Comparison of ENCODE assay signal across 21 mouse cellular contexts in the genomic region with DNA sequence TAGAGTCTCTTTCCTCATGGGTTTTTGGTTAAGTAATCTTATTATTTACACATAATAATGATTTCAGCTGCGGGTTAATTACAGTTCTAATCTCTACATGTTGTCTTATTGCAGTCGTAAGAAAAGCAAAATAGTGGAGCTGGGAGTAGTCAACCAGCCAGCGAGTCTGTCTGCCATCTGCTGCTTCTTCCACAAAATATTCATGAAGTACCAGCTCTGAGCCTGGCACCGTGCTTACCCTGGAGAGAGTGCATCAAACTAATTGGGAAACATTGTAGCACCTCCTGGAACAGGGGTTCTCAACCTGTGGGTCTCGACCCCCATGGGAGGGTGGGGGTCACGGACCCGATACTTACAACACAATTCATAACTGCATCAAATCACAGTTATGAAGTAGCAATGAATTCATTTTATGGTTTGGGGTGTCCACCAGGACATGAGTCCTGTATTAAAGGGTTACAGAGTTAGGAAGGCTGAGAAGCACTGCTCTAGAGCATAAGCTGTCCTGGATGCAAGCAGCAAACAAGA.
DNase-seq lines count a peak whose midpoint lies in the region; ATAC-seq and TF ChIP-seq lines count a peak whose summit lies in the region.
"Had no signal": no experiment of that assay in that cellular context is flagged by ENCODE, and none has a peak within 500 bp of the region (broad histone marks: within the 10 kb centered on the region; RNA-seq: fewer than 3 reads in every experiment).

No protein-coding gene starts in this region.

- in situ Hi-C loops in ES-E14 (cut with MboI; ENCODE audit: low sequenced_read_pairs in 2 of 2, unreplicated experiment in 2 of 2): no loop called here

- no peak overlapping the region for H3K4me3 ChIP-seq in left cerebral cortex, adult 2 months
- no peak overlapping the region for H3K4me3 ChIP-seq in ES-E14 (ENCODE audit: insufficient read depth in 1 of 2, low read depth in 1 of 2, low read length in 2 of 2, poor library complexity in 1 of 2, severe bottlenecking in 1 of 2)
- H3K4me3 ChIP-seq: embryonic facial prominence, embryonic 10.5 days; hindbrain, embryonic 10.5 days; limb, embryonic 10.5 days; megakaryocyte, embryonic 14.5 days had no signal

- no peak overlapping the region for H3K9ac ChIP-seq in ES-E14 (ENCODE audit: insufficient read depth, low read depth, low read length, poor library complexity, severe bottlenecking)

- no peaks in the 10 kb centered on the region for H3K9me3 ChIP-seq in ES-E14 (ENCODE audit: control insufficient read depth, insufficient read depth, low read depth, low read length)
- H3K9me3 ChIP-seq: embryonic facial prominence, embryonic 10.5 days; hindbrain, embryonic 10.5 days; limb, embryonic 10.5 days had no signal

- H3K36me3 ChIP-seq in ES-E14 (ENCODE audit: control insufficient read depth, insufficient read depth, low read length, poor library complexity, severe bottlenecking): no peaks in the 10 kb centered on the region
- H3K36me3 ChIP-seq: embryonic facial prominence, embryonic 10.5 days; hindbrain, embryonic 10.5 days; limb, embryonic 10.5 days had no signal

- intact Hi-C loops in left cerebral cortex, postnatal 25 days (cut with DNase I): loop anchor here (10.0 kb wide), 1 partner anchor 136 kb away; no protein-coding TSS in a partner anchor
- intact Hi-C loops in left cerebral cortex, adult 2 months (cut with DNase I): no loop called here

- DNase-seq in cerebellum, postnatal 10 days: peak; percentile 41 to 57
- DNase-seq in cerebellum, adult 11-12 months: no peak
- peak; percentile 17 to 51 for DNase-seq in left cerebral cortex, postnatal 25 days (ENCODE audit: low spot score in 2 of 2)
- no peak for DNase-seq in left cerebral cortex, adult 2 months (ENCODE audit: extremely low spot score in 1 of 2, low spot score in 2 of 2)
- DNase-seq in ES-E14 (ENCODE audit: low read depth, low spot score): no peak
- peak; percentile 26 to 56 for DNase-seq in layer of hippocampus, adult 8-10 months (ENCODE audit: low spot score in 2 of 2)
- no peak for DNase-seq in adrenal gland, postnatal 36 days
- DNase-seq: adrenal gland, adult 8-10 months; cerebellum, adult 11 months; gastrocnemius, postnatal 14 days; kidney, adult 11 months; lung, adult 2 months; retina, postnatal 1 day; thymus, adult 2 months had no signal

- ATAC-seq in granulocyte monocyte progenitor cell, adult 5-6 weeks (replicated peaks; ENCODE audit: poor library complexity, severe bottlenecking): no peak
- ATAC-seq: Patski had no signal

- no peak overlapping the region for H3K27ac ChIP-seq in left cerebral cortex, adult 2 months
- no peak overlapping the region for H3K27ac ChIP-seq in ES-E14 (ENCODE audit: insufficient read depth, low read depth, low read length, poor library complexity, severe bottlenecking)
- H3K27ac ChIP-seq: embryonic facial prominence, embryonic 10.5 days; hindbrain, embryonic 10.5 days; kidney, postnatal 0 days; limb, embryonic 10.5 days had no signal

- TF ChIP-seq CTCF in left cerebral cortex, adult 2 months (IDR thresholded peaks at IDR 0.05): no peak

- H3K4me1 ChIP-seq in ES-E14 (ENCODE audit: control insufficient read depth in 2 of 2, insufficient read depth in 2 of 2, low read length in 2 of 2, poor library complexity in 1 of 2): no peaks in the 10 kb centered on the region
- H3K4me1 ChIP-seq: embryonic facial prominence, embryonic 10.5 days; hindbrain, embryonic 10.5 days; limb, embryonic 10.5 days had no signal

TF ChIP-seq in ES-E14, 5 proteins besides CTCF, POLR2A, EP300 and RAD21:
- TF ChIP-seq CHD2 (IDR thresholded peaks at IDR 0.05; ENCODE audit: low read depth, low read length): peak; percentile 72
- no peak for TF ChIP-seq ZNF384 (IDR thresholded peaks at IDR 0.05; ENCODE audit: low read depth, low read length)

Comparison
In these comparisons a context has a peak if more than half of its experiments do, and no peak if none do; other contexts are left out.
1. DNase-seq: peak in cerebellum, postnatal 10 days (2 of 2), left cerebral cortex, postnatal 25 days (2 of 2) and layer of hippocampus, adult 8-10 months (2 of 2); none in cerebellum, adult 11-12 months (single experiment), left cerebral cortex, adult 2 months (0 of 2), ES-E14 (single experiment) and adrenal gland, postnatal 36 days (0 of 2).